Mouse (Mus musculus) CH12.LX (cell line): ENCODE data around the gene Uchl5. TPM values are rescaled to one million over a fixed set of nuclear protein-coding genes. Genes with fewer than 3 reads are reported as not detected.

ENCODE experiments used
- DNase-seq: peaks from one replicate; pipeline ENCODE4 v3.0.0-alpha.2; 2013; ENCODE audit errors: extremely low read depth
- H3K27ac ChIP-seq: 2 replicates; pipeline ENCODE4 v1.5.1; 2012; ENCODE audit warnings: low read depth, mild to moderate bottlenecking, control low read depth, moderate library complexity; ENCODE audit not compliant: insufficient read depth
- H3K27me3 ChIP-seq: replicated peaks from 2 replicates; pipeline ENCODE3; 2012; ENCODE audit warnings: inconsistent platforms
- H3K36me3 ChIP-seq, 2 experiments: replicated peaks in 1 of 2; 2 replicates each; pipeline versions ENCODE3 to v1.6.1; 2012; ENCODE audit warnings: inconsistent platforms in 1 of 2, low read length in 1 of 2, mild to moderate bottlenecking in 1 of 2, mixed read lengths in 1 of 2, moderate library complexity in 1 of 2; ENCODE audit not compliant: control insufficient read depth in 1 of 2, insufficient read depth in 1 of 2
- H3K4me1 ChIP-seq, 2 experiments: 2 replicates each; pipeline ENCODE4 v1.6.1; 2012; ENCODE audit warnings: inconsistent platforms in 1 of 2, moderate library complexity in 1 of 2; ENCODE audit not compliant: insufficient read depth in 2 of 2, control insufficient read depth in 1 of 2
- H3K4me2 ChIP-seq: 2 replicates; pipeline ENCODE4 v1.6.1; 2012; ENCODE audit warnings: low read depth, mild to moderate bottlenecking, control low read depth; ENCODE audit not compliant: poor library complexity, insufficient read depth, severe bottlenecking
- H3K4me3 ChIP-seq, 3 experiments: fragments of 150-350 bp in 1 of 3; sonication (generic) in 1 of 3; replicated peaks in 1 of 3; 2 replicates each; pipeline versions ENCODE3 to v1.5.1; 2011 to 2012; ENCODE audit warnings: low read depth in 2 of 3, low read length in 2 of 3, mild to moderate bottlenecking in 2 of 3, moderate library complexity in 2 of 3, control low read depth in 1 of 3, improper control_type of control experiment in 1 of 3, inconsistent platforms in 1 of 3, mixed read lengths in 1 of 3; ENCODE audit not compliant: poor library complexity in 1 of 3
- H3K79me2 ChIP-seq: replicated peaks from 2 replicates; pipeline ENCODE4 v1.6.1; 2012; ENCODE audit warnings: mild to moderate bottlenecking, moderate library complexity; ENCODE audit not compliant: control insufficient read depth, poor library complexity, insufficient read depth, severe bottlenecking; ENCODE audit errors: extremely low read depth
- H3K9ac ChIP-seq: 2 replicates; pipeline ENCODE4 v1.6.1; 2012; ENCODE audit warnings: low read depth, mild to moderate bottlenecking, control low read depth, moderate library complexity; ENCODE audit not compliant: insufficient read depth
- H3K9me3 ChIP-seq: replicated peaks from 2 replicates; pipeline ENCODE3; 2012; ENCODE audit warnings: low read length, inconsistent platforms, mixed read lengths
- CTCF ChIP-seq, 2 experiments: IDR thresholded peaks in 1 of 2; conservative IDR thresholded peaks in 1 of 2; 2 replicates each; pipeline ENCODE4 v1.5.1; 2011 to 2012; ENCODE audit warnings: low read depth in 2 of 2, low read length in 2 of 2, improper control_type of control experiment in 1 of 2, inconsistent platforms in 1 of 2, mild to moderate bottlenecking in 1 of 2, moderate library complexity in 1 of 2
- E2F4 ChIP-seq: IDR thresholded peaks from 2 replicates; pipeline ENCODE4 v1.6.1; 2011; ENCODE audit warnings: low read depth, low read length, improper control_type of control experiment; ENCODE audit not compliant: insufficient replicate concordance
- GABPA ChIP-seq: IDR thresholded peaks from 2 replicates; pipeline ENCODE4 v1.6.1; 2012; ENCODE audit warnings: low read depth, low read length, improper control_type of control experiment, inconsistent platforms; ENCODE audit not compliant: insufficient replicate concordance
- HCFC1 ChIP-seq: IDR thresholded peaks from 2 replicates; pipeline ENCODE4 v1.6.1; 2012; ENCODE audit warnings: low read depth, mild to moderate bottlenecking, inconsistent platforms, low read length, improper control_type of control experiment
- JUN ChIP-seq: IDR thresholded peaks from 2 replicates; pipeline ENCODE4 v1.6.1; 2011; ENCODE audit warnings: low read depth, mild to moderate bottlenecking, low read length, improper control_type of control experiment, moderate library complexity; ENCODE audit not compliant: insufficient read depth
- NRF1 ChIP-seq: IDR thresholded peaks from 2 replicates; pipeline ENCODE4 v1.6.1; 2014; ENCODE audit warnings: low read depth, mild to moderate bottlenecking, inconsistent platforms, low read length, improper control_type of control experiment, moderate library complexity
- POLR2AphosphoS2 ChIP-seq: IDR thresholded peaks from 2 replicates; pipeline ENCODE4 v1.6.1; 2011; ENCODE audit warnings: low read depth, low read length, improper control_type of control experiment
- RAD21 ChIP-seq: IDR thresholded peaks from 2 replicates; pipeline ENCODE4 v1.6.1; 2011; ENCODE audit warnings: low read depth, mild to moderate bottlenecking, low read length, improper control_type of control experiment, moderate library complexity
- RCOR1 ChIP-seq: conservative IDR thresholded peaks from 2 replicates; pipeline ENCODE4 v1.6.1; 2012; ENCODE audit warnings: low read depth, mild to moderate bottlenecking, inconsistent platforms, low read length, improper control_type of control experiment
- SMC3 ChIP-seq: IDR thresholded peaks from 2 replicates; pipeline ENCODE4 v1.6.1; 2011; ENCODE audit warnings: low read depth, low read length, improper control_type of control experiment
- TCF12 ChIP-seq: IDR thresholded peaks from 2 replicates; pipeline ENCODE4 v1.6.1; 2014; ENCODE audit warnings: low read depth, mild to moderate bottlenecking, inconsistent platforms, low read length, improper control_type of control experiment
- USF1 ChIP-seq: IDR thresholded peaks from 2 replicates; pipeline ENCODE4 v1.6.1; 2014; ENCODE audit warnings: low read depth, mild to moderate bottlenecking, inconsistent platforms, low read length, improper control_type of control experiment
- USF2 ChIP-seq: conservative IDR thresholded peaks from 2 replicates; pipeline ENCODE4 v1.6.1; 2011; ENCODE audit warnings: low read depth, low read length, improper control_type of control experiment
- ZC3H11A ChIP-seq: IDR thresholded peaks from 2 replicates; pipeline ENCODE4 v1.6.1; 2012; ENCODE audit warnings: low read depth, mild to moderate bottlenecking, inconsistent platforms, low read length, improper control_type of control experiment
- dilution Hi-C: fragments of 300-500 bp; cut with MboI; formaldehyde crosslinking; loops from 2 replicates; pipeline ENCODE4 v1.14.3; 2020; ENCODE audit warnings: low sequenced_read_pairs; ENCODE audit not compliant: extremely low pct_unique_long_range_greater_than_20kb, extremely low pct_ligation_motif_present
- in situ Hi-C: fragments of 300-500 bp; cut with MboI; formaldehyde crosslinking; loops from 3 replicates; pipeline ENCODE4 v1.14.3; 2019; ENCODE audit warnings: low sequenced_read_pairs, low pct_ligation_motif_present, low pct_unique_long_range_greater_than_20kb, mixed read lengths
- polyA plus RNA-seq: library from polyadenylated mRNA; unstranded; fragments of >175 nt; gene quantifications from 2 replicates; pipeline ENCODE4 v1.2.1, GENCODE M21; 2012; ENCODE audit warnings: low read depth; ENCODE audit not compliant: insufficient read length
- total RNA-seq, 2 experiments: library from RNA; depleted of rRNA; stranded (reverse); fragments of 300-350 nt in 1 of 2; fragments of >200 nt in 1 of 2; gene quantifications; 2 replicates each; pipeline ENCODE4 v1.2.3; 2012 to 2014

The Uchl5 gene
- total and polyA plus RNA-seq, 3 experiments, result 46.4 to 111 (median 54.3) TPM

GRCm38 (mm10) chr1:143776446-143777411, at the start of gene Uchl5, which contains the start of gene Trove2 (continued):
- peak; percentile 95 for TF ChIP-seq TCF12
- peak; percentile 74 for TF ChIP-seq USF1

- in situ Hi-C loops, result no loop called here
- H3K27me3 ChIP-seq, result no peaks in the 10 kb centered on the region
- no peaks in the 10 kb centered on the region for H3K4me1 ChIP-seq
Measured at GRCm38 (mm10) chr1:143727701-143728445, 49.2 kb upstream of the Uchl5 start.

GRCm38 (mm10) chr1:143730899-143731298, 46.2 kb upstream of the Uchl5 start:
- H3K27ac ChIP-seq, result no peak overlapping the region
- TF ChIP-seq HCFC1, result no peak
- peak; percentile 56 for TF ChIP-seq RAD21
- peak; percentile 33 for TF ChIP-seq SMC3
- no peak for TF ChIP-seq NRF1
- no peak for TF ChIP-seq TCF12
- TF ChIP-seq USF2, result no peak
- TF ChIP-seq POLR2AphosphoS2, result no peak
- TF ChIP-seq RCOR1, result no peak
- TF ChIP-seq ZC3H11A, result no peak
- peak; percentile 11 to 62; a peak in 2 of 4 replicates for TF ChIP-seq CTCF (conservative IDR thresholded peaks at IDR 0.05 in 1 of 2, IDR thresholded peaks at IDR 0.05 in 1 of 2; ENCODE audit: low read depth in 2 of 2, low read length in 2 of 2)
- TF ChIP-seq JUN, result no peak
- TF ChIP-seq, all 38 proteins: peak for 3
- H3K9me3 ChIP-seq, result no peaks in the 10 kb centered on the region
- no peak overlapping the region for H3K9ac ChIP-seq
- no peaks in the 10 kb centered on the region for H3K4me1 ChIP-seq
- H3K36me3 ChIP-seq, result no peaks in the 10 kb centered on the region
- no peaks in the 10 kb centered on the region for H3K27me3 ChIP-seq
- dilution Hi-C loops, result no loop called here
- in situ Hi-C loops, result no loop called here
- H3K4me2 ChIP-seq, result no peak overlapping the region
- DNase-seq, result peak; percentile 55
- no peak overlapping the region for H3K4me3 ChIP-seq
- H3K79me2 ChIP-seq, result no peaks in the 10 kb centered on the region

More at GRCm38 (mm10) chr1:143727701-143728445, 49.2 kb upstream of the Uchl5 start:
- no peak for TF ChIP-seq GABPA
- no peak for TF ChIP-seq E2F4
- TF ChIP-seq, all 38 proteins: peak for 0
- no peak overlapping the region for H3K9ac ChIP-seq
- no peak for DNase-seq
- no peak overlapping the region for H3K4me2 ChIP-seq
- dilution Hi-C loops, result no loop called here
- no peak overlapping the region for H3K27ac ChIP-seq
- H3K36me3 ChIP-seq, result no peaks in the 10 kb centered on the region
- no peak overlapping the region for H3K4me3 ChIP-seq
- no peaks in the 10 kb centered on the region for H3K79me2 ChIP-seq
- H3K9me3 ChIP-seq, result no peaks in the 10 kb centered on the region
